Mouse (Mus musculus) limb, embryonic 13.5 days (tissue): Measurements from ENCODE around the gene Cdk17. TPM values are rescaled to one million over a fixed set of nuclear protein-coding genes. Genes with fewer than 3 reads are reported as not detected.

Experiments
- ATAC-seq: fragments of 200-750 bp; cut with Nextera tagmentation; 2 replicates; pipeline ENCODE4 v1.8.0; 2017; ENCODE audit warnings: low read depth, moderate number of reproducible peaks, moderate TSS enrichment; ENCODE audit not compliant: low FRiP score
- H3K27ac ChIP-seq: fragments of 300-500 bp; sonication (generic); 2 replicates; pipeline ENCODE4 v1.5.1; 2015; ENCODE audit warnings: inconsistent platforms, mild to moderate bottlenecking, moderate library complexity
- H3K27me3 ChIP-seq: fragments of 300-500 bp; sonication (generic); 2 replicates; pipeline ENCODE4 v1.6.1; 2015; ENCODE audit warnings: mild to moderate bottlenecking, inconsistent platforms
- H3K36me3 ChIP-seq: fragments of 300-500 bp; sonication (generic); 2 replicates; pipeline ENCODE4 v1.6.1; 2015; ENCODE audit warnings: inconsistent platforms, mild to moderate bottlenecking, moderate library complexity
- H3K4me1 ChIP-seq: fragments of 300-500 bp; sonication (generic); 2 replicates; pipeline ENCODE4 v1.6.1; 2015; ENCODE audit warnings: inconsistent platforms
- H3K4me2 ChIP-seq: fragments of 300-500 bp; sonication (generic); replicated peaks from 2 replicates; pipeline ENCODE4 v1.6.1; 2015; ENCODE audit warnings: inconsistent platforms, mild to moderate bottlenecking, moderate library complexity
- H3K4me3 ChIP-seq: fragments of 300-500 bp; sonication (generic); 2 replicates; pipeline ENCODE4 v1.5.1; 2015; ENCODE audit warnings: moderate library complexity, mild to moderate bottlenecking, inconsistent platforms
- H3K9ac ChIP-seq: fragments of 300-500 bp; sonication (generic); 2 replicates; pipeline ENCODE4 v1.6.1; 2015; ENCODE audit warnings: mild to moderate bottlenecking, inconsistent platforms
- H3K9me3 ChIP-seq: fragments of 300-500 bp; sonication (generic); 2 replicates; pipeline ENCODE4 v1.6.1; 2016; ENCODE audit warnings: inconsistent platforms
- whole genome bisulfite sequencing: fragments of 180-500 bp; shearing (Covaris S2); methylation state at CpG from one replicate; pipeline ENCODE4 v1.1.7; 2015; 5-methylcytosine and 5-hydroxymethylcytosine counted together
- polyA plus RNA-seq: library from polyadenylated mRNA; unstranded; fragments of >200 nt; fragmentation: Nextera tagmentation; extraction: Ambion mirVana; gene quantifications from 2 replicates; pipeline ENCODE4 v1.2.1, GENCODE M21; 2015

Gene Cdk17
- polyA plus RNA-seq, result 16.4 and 16.6 TPM in 2 replicates

GRCm38 (mm10) chr10:93160807-93161510 lies at the start of gene Cdk17:
Gene Cdk17, plus strand, starts transcription at chr10:93160875.
- H3K9me3 ChIP-seq, result no peaks in the 10 kb centered on the region

DNA sequence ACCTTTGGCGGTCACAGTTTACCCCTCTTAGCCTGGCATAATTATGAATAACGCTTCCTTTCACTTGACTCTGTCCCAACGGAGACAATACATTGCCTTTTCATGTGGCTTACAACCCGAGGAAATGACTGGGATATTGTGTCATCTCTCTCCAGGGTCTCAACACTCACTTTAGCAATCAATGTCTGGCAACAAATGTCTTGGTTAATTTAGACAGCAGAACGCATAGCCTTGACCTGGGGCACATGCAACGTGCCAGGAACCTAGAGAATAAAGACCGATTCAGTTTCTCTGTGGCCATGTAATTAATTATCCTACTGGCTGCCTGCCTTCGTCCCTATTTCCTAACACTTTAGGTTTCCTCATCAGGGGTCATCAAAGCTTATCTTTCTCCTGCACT lies 49.3 kb upstream of the Cdk17 start:
- no peak overlapping the region for H3K9ac ChIP-seq
- H3K4me2 ChIP-seq, result no peak overlapping the region
- no peaks in the 10 kb centered on the region for H3K27me3 ChIP-seq
- no peak overlapping the region for H3K4me3 ChIP-seq
- no peaks in the 10 kb centered on the region for H3K4me1 ChIP-seq
- no peak overlapping the region for H3K27ac ChIP-seq
- WGBS, result 59% methylated on average over 8 of the region's 8 CpGs
- no peaks in the 10 kb centered on the region for H3K9me3 ChIP-seq
- no peaks in the 10 kb centered on the region for H3K36me3 ChIP-seq
- ATAC-seq, result no peak

More at GRCm38 (mm10) chr10:93160807-93161510, at the start of gene Cdk17:
- peaks cover 26% of the 10 kb centered on the region for H3K4me1 ChIP-seq
- no peaks in the 10 kb centered on the region for H3K36me3 ChIP-seq
- H3K27ac ChIP-seq, result peak within 1 kb of the TSS; percentile 99
- WGBS, result under 1% methylated on average over 83 of the region's 97 CpGs
- peak within 1 kb of the TSS; percentile 96 for H3K9ac ChIP-seq
- H3K27me3 ChIP-seq, result no peaks in the 10 kb centered on the region
- peak within 1 kb of the TSS; percentile 96 for H3K4me3 ChIP-seq
- H3K4me2 ChIP-seq, result peak within 1 kb of the TSS; percentile 80
- ATAC-seq, result peak; percentile 68

DNA sequence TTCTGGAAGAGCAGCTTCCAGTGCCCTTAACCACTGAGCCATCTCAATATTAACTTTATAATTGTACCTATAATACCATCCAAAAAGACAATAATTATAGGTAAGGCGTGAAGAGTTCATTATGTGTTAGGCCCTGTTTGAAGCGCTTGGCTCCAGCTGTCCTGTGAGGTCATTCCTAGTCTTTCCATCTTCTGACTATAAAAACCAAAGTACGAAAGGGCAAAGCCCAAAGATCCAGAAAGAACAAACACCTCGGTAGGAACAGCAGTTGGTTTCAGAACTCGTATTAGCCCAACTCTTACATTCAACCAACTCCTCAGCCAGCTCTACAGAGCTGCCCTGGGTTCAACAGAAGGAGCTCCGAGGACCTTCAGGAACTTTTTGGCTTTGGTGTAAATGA lies 48.7 kb upstream of the Cdk17 start:
- no peak overlapping the region for H3K4me2 ChIP-seq
- no peak for ATAC-seq
- no peaks in the 10 kb centered on the region for H3K9me3 ChIP-seq
- no peak overlapping the region for H3K9ac ChIP-seq
- H3K27me3 ChIP-seq, result no peaks in the 10 kb centered on the region
- no peaks in the 10 kb centered on the region for H3K4me1 ChIP-seq
- H3K27ac ChIP-seq, result no peak overlapping the region
- WGBS, result 90% methylated on average over 6 of the region's 6 CpGs
- no peaks in the 10 kb centered on the region for H3K36me3 ChIP-seq
- H3K4me3 ChIP-seq, result no peak overlapping the region

DNA sequence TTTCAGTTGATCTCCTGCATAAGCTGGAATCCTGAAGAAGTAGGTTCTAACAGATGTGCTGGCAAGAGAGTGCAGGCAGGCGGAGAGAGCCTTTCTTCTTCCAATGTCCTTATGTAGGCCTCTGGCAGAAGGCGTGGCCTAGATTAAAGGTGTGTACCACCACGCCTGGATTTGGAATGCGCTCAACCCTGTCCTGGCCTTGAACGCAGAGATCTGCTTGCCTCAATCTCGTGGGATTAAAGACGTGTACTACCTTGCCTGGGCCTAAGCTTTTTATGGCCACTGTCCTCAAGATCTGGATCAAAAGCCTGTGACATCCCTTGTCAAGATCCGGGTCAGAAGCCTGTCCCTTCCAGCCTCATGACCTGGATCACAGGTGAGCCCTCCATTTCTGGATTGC lies 46.7 kb upstream of the Cdk17 start:
- no peaks in the 10 kb centered on the region for H3K4me1 ChIP-seq
- no peak overlapping the region for H3K4me2 ChIP-seq
- H3K9ac ChIP-seq, result no peak overlapping the region
- H3K27me3 ChIP-seq, result no peaks in the 10 kb centered on the region
- H3K36me3 ChIP-seq, result no peaks in the 10 kb centered on the region
- no peak overlapping the region for H3K27ac ChIP-seq
- H3K4me3 ChIP-seq, result no peak overlapping the region
- H3K9me3 ChIP-seq, result peaks cover 2% of the 10 kb centered on the region; the same call in 1 of the 2 replicates
- ATAC-seq, result no peak
- WGBS, result 82% methylated on average over 8 of the region's 8 CpGs

DNA sequence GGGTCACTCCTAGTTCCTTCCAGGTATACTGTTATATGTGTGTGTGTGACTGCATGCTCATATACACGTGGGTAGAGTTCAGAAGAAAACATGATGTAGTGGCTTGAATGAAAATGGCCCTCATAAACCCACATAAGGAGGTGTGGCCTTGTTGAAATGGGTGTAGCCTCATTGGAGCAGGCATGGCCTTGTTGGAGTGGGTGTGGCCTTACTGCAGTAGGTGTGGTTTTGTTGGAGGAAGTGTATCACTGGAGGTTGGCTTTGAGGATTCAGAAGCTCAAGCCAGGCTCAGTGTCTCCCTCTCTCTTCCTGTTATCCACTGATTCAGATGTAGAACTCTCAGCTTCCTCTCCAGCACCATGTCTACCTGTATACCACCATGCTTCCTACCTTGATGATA lies 45.9 kb upstream of the Cdk17 start:
- H3K4me1 ChIP-seq, result no peaks in the 10 kb centered on the region
- no peaks in the 10 kb centered on the region for H3K27me3 ChIP-seq
- WGBS, result 63% methylated on average over 1 of the region's 1 CpGs
- peaks cover 3% of the 10 kb centered on the region; the same call in 1 of the 2 replicates for H3K9me3 ChIP-seq
- no peak overlapping the region for H3K27ac ChIP-seq
- ATAC-seq, result no peak
- H3K4me2 ChIP-seq, result no peak overlapping the region
- no peaks in the 10 kb centered on the region for H3K36me3 ChIP-seq
- no peak overlapping the region for H3K4me3 ChIP-seq
- no peak overlapping the region for H3K9ac ChIP-seq

DNA sequence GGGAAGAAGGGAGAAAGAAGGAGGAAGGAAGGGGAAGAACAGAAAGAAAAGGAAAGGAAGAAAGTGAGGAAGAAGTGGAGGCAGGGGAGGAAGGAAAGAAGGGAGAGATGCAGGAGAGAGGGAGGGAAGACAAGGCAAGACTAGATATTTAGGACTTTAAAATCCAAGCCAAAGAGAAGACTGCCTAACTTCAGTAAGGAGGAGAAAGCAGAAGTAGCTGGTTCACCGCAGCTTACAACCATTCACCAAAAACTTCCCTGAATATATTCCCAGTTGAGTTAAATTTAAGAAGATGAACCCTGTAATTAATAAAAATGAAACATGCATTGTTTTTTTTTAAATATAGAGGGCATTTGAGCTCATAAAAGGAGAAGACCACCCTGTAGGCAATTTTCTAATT lies 44.9 kb upstream of the Cdk17 start:
- no peaks in the 10 kb centered on the region for H3K27me3 ChIP-seq
- H3K4me1 ChIP-seq, result no peaks in the 10 kb centered on the region
- H3K9ac ChIP-seq, result no peak overlapping the region
- no peak overlapping the region for H3K4me2 ChIP-seq
- peaks cover 3% of the 10 kb centered on the region; the same call in 1 of the 2 replicates for H3K9me3 ChIP-seq
- no peak for ATAC-seq
- H3K4me3 ChIP-seq, result no peak overlapping the region
- H3K27ac ChIP-seq, result no peak overlapping the region
- 93% methylated on average over 1 of the region's 1 CpGs for WGBS
- no peaks in the 10 kb centered on the region for H3K36me3 ChIP-seq

GRCm38 (mm10) chr10:93116636-93117035 lies 44.0 kb upstream of the Cdk17 start:
- H3K4me2 ChIP-seq, result no peak overlapping the region
- no peak overlapping the region for H3K9ac ChIP-seq
- H3K4me3 ChIP-seq, result no peak overlapping the region
- peaks cover 3% of the 10 kb centered on the region; the same call in 1 of the 2 replicates for H3K9me3 ChIP-seq
- no peaks in the 10 kb centered on the region for H3K27me3 ChIP-seq
- H3K4me1 ChIP-seq, result no peaks in the 10 kb centered on the region
- 88% methylated on average over 3 of the region's 3 CpGs for WGBS
- no peak for ATAC-seq
- no peak overlapping the region for H3K27ac ChIP-seq
- no peaks in the 10 kb centered on the region for H3K36me3 ChIP-seq

GRCm38 (mm10) chr10:93119809-93120208 lies 40.9 kb upstream of the Cdk17 start:
- peaks cover 12% of the 10 kb centered on the region for H3K4me1 ChIP-seq
- H3K36me3 ChIP-seq, result no peaks in the 10 kb centered on the region
- H3K4me2 ChIP-seq, result no peak overlapping the region
- no peak for ATAC-seq
- H3K9ac ChIP-seq, result no peak overlapping the region
- WGBS, result 75% methylated on average over 5 of the region's 5 CpGs
- no peaks in the 10 kb centered on the region for H3K27me3 ChIP-seq
- no peak overlapping the region for H3K4me3 ChIP-seq
- H3K27ac ChIP-seq, result no peak overlapping the region
- H3K9me3 ChIP-seq, result peaks cover 3% of the 10 kb centered on the region; the same call in 1 of the 2 replicates

- H3K27ac ChIP-seq, result no peak overlapping the region
- no peaks in the 10 kb centered on the region for H3K27me3 ChIP-seq
- H3K36me3 ChIP-seq, result no peaks in the 10 kb centered on the region
- H3K4me2 ChIP-seq, result no peak overlapping the region
- ATAC-seq, result no peak
- WGBS, result 91% methylated on average over 6 of the region's 6 CpGs
- peaks cover 12% of the 10 kb centered on the region for H3K4me1 ChIP-seq
- no peak overlapping the region for H3K9ac ChIP-seq
- H3K4me3 ChIP-seq, result no peak overlapping the region
- H3K9me3 ChIP-seq, result peaks cover 3% of the 10 kb centered on the region; the same call in 1 of the 2 replicates
Measured at GRCm38 (mm10) chr10:93121262-93121860, 39.3 kb upstream of the Cdk17 start.

DNA sequence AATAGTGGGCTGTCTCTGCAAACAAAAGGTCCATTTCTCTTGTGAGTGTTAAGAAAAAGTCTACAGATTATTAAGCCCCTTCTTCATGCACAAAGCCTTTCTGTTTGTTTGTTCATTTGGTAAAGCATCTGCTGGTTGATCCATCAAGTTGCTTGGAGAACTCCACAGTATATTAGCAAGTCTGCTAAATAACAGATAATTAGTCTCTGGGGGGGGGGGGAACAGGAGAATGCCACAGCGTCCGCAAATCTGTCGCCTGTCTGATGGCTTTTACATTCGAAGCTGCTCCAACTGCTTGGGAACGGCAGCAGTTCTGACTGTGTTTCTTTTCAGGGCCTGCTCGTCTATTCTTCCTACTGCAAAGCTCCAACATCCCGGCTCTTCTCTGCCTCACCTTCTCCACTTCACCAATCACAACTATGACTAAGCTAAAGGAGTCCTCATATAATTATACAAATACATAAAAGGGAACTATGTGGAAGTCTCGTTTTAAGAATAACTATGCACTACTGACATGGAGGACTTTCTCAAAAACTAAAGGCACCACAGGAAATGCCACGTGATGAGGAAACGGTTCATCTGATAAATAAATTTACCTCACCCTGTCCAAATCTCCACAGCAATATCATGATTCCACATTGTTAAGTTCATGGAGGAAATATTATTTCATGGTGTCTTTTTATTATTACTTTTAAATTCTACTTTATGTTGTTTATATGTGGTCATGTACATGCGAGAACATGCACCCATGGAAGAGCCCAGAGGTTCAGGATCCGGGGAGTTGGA lies 38.1 kb upstream of the Cdk17 start:
- H3K4me1 ChIP-seq, result peaks cover 12% of the 10 kb centered on the region
- peaks cover 3% of the 10 kb centered on the region; the same call in 1 of the 2 replicates for H3K9me3 ChIP-seq
- H3K27me3 ChIP-seq, result no peaks in the 10 kb centered on the region
- H3K4me3 ChIP-seq, result no peak overlapping the region
- H3K4me2 ChIP-seq, result no peak overlapping the region
- 57% methylated on average over 12 of the region's 12 CpGs for WGBS
- no peak overlapping the region for H3K9ac ChIP-seq
- H3K36me3 ChIP-seq, result no peaks in the 10 kb centered on the region
- no peak overlapping the region for H3K27ac ChIP-seq
- ATAC-seq, result no peak

DNA sequence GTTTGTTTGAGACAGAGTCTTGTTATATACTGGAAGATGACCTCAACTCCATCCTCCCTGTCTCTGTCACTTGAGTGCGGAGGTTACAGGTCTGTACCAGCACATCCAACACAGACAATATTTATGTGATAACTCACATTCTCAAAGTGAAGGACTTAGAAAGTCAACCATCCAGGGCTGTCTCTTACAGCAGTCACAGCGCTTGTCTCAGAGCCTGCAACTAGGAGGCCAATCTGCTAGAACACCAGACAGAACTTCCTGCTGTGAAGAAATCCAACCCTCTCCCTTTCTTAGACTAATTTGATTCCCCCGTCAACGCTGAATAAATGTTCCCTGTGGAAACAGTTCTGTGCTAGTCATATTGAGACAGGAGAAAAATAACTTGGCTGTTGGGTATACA lies 37.4 kb upstream of the Cdk17 start:
- Histone ChIP-seq H3K27ac (no peak overlapping the region; the same call in 1 of the 2 replicates), H3K4me3 (no peak overlapping the region), H3K9me3 (peaks cover 3% of the 10 kb centered on the region; the same call in 1 of the 2 replicates), H3K27me3 (no peaks in the 10 kb centered on the region), H3K4me1 (peaks cover 12% of the 10 kb centered on the region), H3K4me2 (no peak overlapping the region), H3K36me3 (no peaks in the 10 kb centered on the region), H3K9ac (no peak overlapping the region)
- WGBS, result 67% methylated on average over 4 of the region's 4 CpGs
- no peak for ATAC-seq
